Mouse (Mus musculus): ENCODE data around the gene Coq7. TPM values are rescaled to one million over a fixed set of nuclear protein-coding genes. Genes with fewer than 3 reads are reported as not detected.

The Coq7 gene
- total and polyA plus RNA-seq, 3 experiments, result 12.9 to 32.3 (median 30.4) TPM

GRCm38 (mm10) chr7:118491431-118492147, 41.6 kb downstream of the Coq7 start, which contains the start of gene Itpripl2:
TSS of gene Itpripl2 (minus strand) at chr7:118491975.
- ATAC-seq (ENCODE audit: extremely low read depth, insufficient number of reproducible peaks, low FRiP score, poor library complexity, severe bottlenecking), result no peak
- Histone ChIP-seq H3K4me1 (ENCODE audit: insufficient read depth, low read depth, low read length) (no peaks in the 10 kb centered on the region), H3K36me3 (replicated peaks) (no peaks in the 10 kb centered on the region), H3K27me3 (ENCODE audit: insufficient read depth, low read length) (no peaks in the 10 kb centered on the region; the same call in 1 of the 2 replicates), H3K9me3 (replicated peaks) (peaks cover 19% of the 10 kb centered on the region), H3K4me3 (ENCODE audit: low read depth, low read length) (no peak within 1 kb of the TSS)
- DNase-seq (ENCODE audit: low spot score), result no peak
- no peak for TF ChIP-seq POLR2AphosphoS5 (IDR thresholded peaks at IDR 0.05; ENCODE audit: insufficient replicate concordance, low read depth, low read length)

GRCm38 (mm10) chr7:118490666-118491430, 42.3 kb downstream of the Coq7 start:
- Histone ChIP-seq H3K9me3 (replicated peaks) (peaks cover 19% of the 10 kb centered on the region), H3K27me3 (ENCODE audit: insufficient read depth, low read length) (no peaks in the 10 kb centered on the region; the same call in 1 of the 2 replicates), H3K36me3 (replicated peaks) (no peaks in the 10 kb centered on the region), H3K4me3 (ENCODE audit: low read depth, low read length) (no peak overlapping the region), H3K4me1 (ENCODE audit: insufficient read depth, low read depth, low read length) (no peaks in the 10 kb centered on the region)
- ATAC-seq (ENCODE audit: extremely low read depth, insufficient number of reproducible peaks, low FRiP score, poor library complexity, severe bottlenecking) (no peak), DNase-seq (ENCODE audit: low spot score) (no peak)
- no peak for TF ChIP-seq GATA2 (IDR thresholded peaks at IDR 0.05; ENCODE audit: borderline replicate concordance, low read depth, low read length)

DNA sequence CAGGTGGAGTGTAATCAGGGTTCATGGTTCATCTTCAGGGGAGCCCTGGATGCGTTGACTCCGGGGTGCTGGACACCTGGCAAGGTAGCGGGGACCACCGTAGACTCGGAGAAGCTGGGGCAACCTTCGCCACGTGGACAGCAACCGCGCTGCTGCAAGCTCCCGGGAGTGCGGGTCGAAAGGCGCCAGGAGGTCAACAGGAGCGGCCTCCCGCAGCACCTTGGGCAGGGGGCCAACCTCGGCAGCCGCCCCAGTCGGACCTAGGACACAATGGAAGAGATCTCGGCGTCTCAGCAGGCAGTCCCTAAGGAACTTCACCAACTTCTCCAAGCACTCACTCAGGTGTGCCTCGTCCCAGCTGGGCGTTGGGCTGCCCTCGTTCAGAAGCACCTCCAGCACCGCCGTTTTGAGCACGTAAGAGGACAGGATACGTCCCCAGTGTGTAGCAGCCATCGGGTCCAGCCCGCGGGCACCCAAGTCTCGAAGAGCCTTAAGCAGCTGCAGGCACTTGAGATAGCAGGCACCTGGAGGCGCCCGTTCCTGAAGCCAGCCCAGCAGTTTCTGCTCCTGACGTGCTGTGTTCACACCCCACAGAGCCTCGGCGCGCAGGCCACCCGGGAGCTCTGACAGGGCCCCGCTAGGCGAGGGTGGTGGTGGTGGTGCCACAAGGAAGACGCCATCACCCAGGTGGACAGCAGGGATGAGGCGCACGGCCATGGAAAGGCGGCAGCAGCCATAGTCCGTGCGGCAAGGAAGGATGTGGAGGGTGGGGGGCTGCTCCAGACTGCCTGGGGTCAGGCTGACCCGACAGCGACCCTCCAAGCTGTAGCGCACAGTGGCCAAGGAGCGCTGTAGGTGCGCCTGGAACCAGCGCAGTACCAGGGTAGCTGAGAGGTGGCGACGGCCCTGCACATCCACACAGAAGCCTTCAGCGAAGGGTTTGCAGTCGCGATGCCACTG, 43.2 kb downstream of the Coq7 start:
- Histone ChIP-seq H3K27me3 (ENCODE audit: insufficient read depth, low read length) (no peaks in the 10 kb centered on the region; the same call in 1 of the 2 replicates), H3K9me3 (replicated peaks) (peaks cover 19% of the 10 kb centered on the region), H3K4me1 (ENCODE audit: insufficient read depth, low read depth, low read length) (no peaks in the 10 kb centered on the region), H3K4me3 (ENCODE audit: low read depth, low read length) (0 out of 2 replicates have a peak overlapping the region, but pooled peaks have one; percentile 13), H3K36me3 (replicated peaks) (no peaks in the 10 kb centered on the region)
- TF ChIP-seq GATA1 (IDR thresholded peaks at IDR 0.05; ENCODE audit: borderline replicate concordance, low read length) (no peak), POLR2AphosphoS5 (IDR thresholded peaks at IDR 0.05; ENCODE audit: insufficient replicate concordance, low read depth, low read length) (no peak), CTCF (IDR thresholded peaks at IDR 0.05; ENCODE audit: low read depth, low read length) (no peak), GATA2 (IDR thresholded peaks at IDR 0.05; ENCODE audit: borderline replicate concordance, low read depth, low read length) (no peak), TAL1 (conservative IDR thresholded peaks at IDR 0.05; ENCODE audit: low read depth, low read length) (no peak)
- DNase-seq (ENCODE audit: low spot score) (no peak), ATAC-seq (ENCODE audit: extremely low read depth, insufficient number of reproducible peaks, low FRiP score, poor library complexity, severe bottlenecking) (no peak)

DNA sequence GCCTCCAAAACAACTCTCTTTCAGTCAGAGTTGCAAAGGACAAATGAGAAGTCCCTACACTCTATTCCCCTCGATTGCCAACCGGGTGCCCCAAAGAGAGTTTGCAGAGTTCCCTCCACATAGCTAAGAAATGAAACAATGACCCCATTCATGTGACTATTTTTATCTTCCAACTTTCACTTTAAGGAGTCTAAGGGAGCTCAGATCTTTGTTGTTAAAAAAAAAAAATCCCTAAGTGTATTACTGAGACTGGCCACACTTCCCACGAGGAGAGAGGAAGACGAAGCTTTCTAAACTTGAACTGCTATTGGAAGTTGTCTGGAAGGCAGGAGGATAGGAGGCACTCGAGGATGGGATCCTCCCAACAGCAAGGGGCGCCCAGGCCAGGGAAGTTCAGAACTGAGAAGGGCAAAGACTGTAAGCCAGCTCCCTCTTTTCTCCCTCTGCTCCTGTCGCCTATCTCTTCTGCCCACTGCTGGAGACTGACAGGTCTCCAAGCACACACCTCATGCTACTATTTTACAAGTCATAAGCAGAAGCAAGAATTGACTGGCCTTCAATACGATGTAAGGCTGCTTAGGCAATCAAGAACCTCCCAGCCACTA, 45.0 kb downstream of the Coq7 start:
- no peak for TF ChIP-seq TAL1 (conservative IDR thresholded peaks at IDR 0.05; ENCODE audit: low read depth, low read length)
- TF ChIP-seq POLR2AphosphoS5 (IDR thresholded peaks at IDR 0.05; ENCODE audit: insufficient replicate concordance, low read depth, low read length), result no peak
- Histone ChIP-seq H3K36me3 (replicated peaks) (no peaks in the 10 kb centered on the region), H3K9me3 (replicated peaks) (peaks cover 19% of the 10 kb centered on the region), H3K4me3 (ENCODE audit: low read depth, low read length) (no peak overlapping the region), H3K4me1 (ENCODE audit: insufficient read depth, low read depth, low read length) (no peaks in the 10 kb centered on the region), H3K27me3 (ENCODE audit: insufficient read depth, low read length) (no peaks in the 10 kb centered on the region; the same call in 1 of the 2 replicates)
- ATAC-seq (ENCODE audit: extremely low read depth, insufficient number of reproducible peaks, low FRiP score, poor library complexity, severe bottlenecking), result no peak
- no peak for DNase-seq (ENCODE audit: low spot score)

DNA sequence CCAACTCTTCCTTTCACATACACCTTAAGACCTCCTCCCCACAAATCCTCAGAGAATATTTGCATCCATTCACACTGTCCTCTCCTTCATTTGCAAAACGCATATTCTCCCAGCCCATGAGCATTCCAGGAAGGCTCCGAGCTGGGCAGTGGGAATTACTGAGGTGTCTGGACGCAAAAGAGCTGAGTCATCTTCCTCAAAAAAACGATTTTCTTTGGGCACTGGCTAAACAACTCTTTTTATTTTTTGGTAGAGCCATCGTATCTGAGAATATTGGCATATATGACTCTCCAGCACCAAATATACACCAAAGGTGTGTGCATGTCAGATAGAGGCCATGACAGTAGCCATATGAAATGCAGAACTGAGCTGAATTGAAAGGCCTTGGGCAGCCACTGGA, 46.2 kb downstream of the Coq7 start:
- TF ChIP-seq CTCF (IDR thresholded peaks at IDR 0.05; ENCODE audit: low read depth, low read length), result no peak
- TF ChIP-seq GATA1 (IDR thresholded peaks at IDR 0.05; ENCODE audit: borderline replicate concordance, low read length), result no peak
- no peak for TF ChIP-seq GATA2 (IDR thresholded peaks at IDR 0.05; ENCODE audit: borderline replicate concordance, low read depth, low read length)
- no peak for TF ChIP-seq POLR2AphosphoS5 (IDR thresholded peaks at IDR 0.05; ENCODE audit: insufficient replicate concordance, low read depth, low read length)
- no peak for TF ChIP-seq TAL1 (conservative IDR thresholded peaks at IDR 0.05; ENCODE audit: low read depth, low read length)
- Histone ChIP-seq H3K9me3 (replicated peaks) (peaks cover 19% of the 10 kb centered on the region), H3K4me1 (ENCODE audit: insufficient read depth, low read depth, low read length) (no peaks in the 10 kb centered on the region), H3K27me3 (ENCODE audit: insufficient read depth, low read length) (no peaks in the 10 kb centered on the region; the same call in 1 of the 2 replicates), H3K4me3 (ENCODE audit: low read depth, low read length) (no peak overlapping the region), H3K36me3 (replicated peaks) (no peaks in the 10 kb centered on the region)
- ATAC-seq (ENCODE audit: extremely low read depth, insufficient number of reproducible peaks, low FRiP score, poor library complexity, severe bottlenecking) (no peak), DNase-seq (ENCODE audit: low spot score) (no peak)

DNA sequence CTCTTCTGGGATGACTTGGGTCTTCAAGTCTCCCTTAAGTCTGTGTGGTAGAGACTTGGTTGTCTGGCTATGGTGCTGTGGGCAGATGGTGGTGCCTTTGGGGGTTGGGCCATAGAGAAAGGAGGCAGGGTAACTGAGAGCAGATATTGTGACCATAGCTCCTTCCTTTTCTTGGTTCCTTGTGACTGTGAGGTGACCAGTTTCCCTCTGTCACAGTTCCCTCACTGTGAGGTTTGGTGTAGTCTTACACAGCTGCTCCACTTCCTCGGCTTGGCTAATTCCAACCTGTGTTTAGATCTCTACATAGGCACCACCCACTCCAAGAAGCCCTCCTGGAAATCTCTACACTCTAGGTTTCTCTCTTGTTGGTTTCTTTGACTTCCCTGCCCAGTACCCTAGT, 49.2 kb downstream of the Coq7 start:
- no peaks in the 10 kb centered on the region for H3K9me3 ChIP-seq (replicated peaks)
- H3K36me3 ChIP-seq (replicated peaks), result no peaks in the 10 kb centered on the region
- no peak for ATAC-seq (ENCODE audit: extremely low read depth, insufficient number of reproducible peaks, low FRiP score, poor library complexity, severe bottlenecking)
- H3K4me1 ChIP-seq (ENCODE audit: insufficient read depth, low read depth, low read length), result no peaks in the 10 kb centered on the region
- no peak for TF ChIP-seq GATA2 (IDR thresholded peaks at IDR 0.05; ENCODE audit: borderline replicate concordance, low read depth, low read length)
- TF ChIP-seq GATA1 (IDR thresholded peaks at IDR 0.05; ENCODE audit: borderline replicate concordance, low read length), result no peak
- no peak for TF ChIP-seq POLR2AphosphoS5 (IDR thresholded peaks at IDR 0.05; ENCODE audit: insufficient replicate concordance, low read depth, low read length)
- no peak for TF ChIP-seq CTCF (IDR thresholded peaks at IDR 0.05; ENCODE audit: low read depth, low read length)
- no peak for TF ChIP-seq TAL1 (conservative IDR thresholded peaks at IDR 0.05; ENCODE audit: low read depth, low read length)
- DNase-seq (ENCODE audit: low spot score), result no peak
- no peaks in the 10 kb centered on the region for H3K27me3 ChIP-seq (ENCODE audit: insufficient read depth, low read length)
- H3K4me3 ChIP-seq (ENCODE audit: low read depth, low read length), result no peak overlapping the region

All from G1E (cell line).